Mouse (Mus musculus): ENCODE measurements around the gene Zbtb34. TPM values are rescaled to one million over a fixed set of nuclear protein-coding genes. Genes with fewer than 3 reads are reported as not detected.

The Zbtb34 gene
- polyA plus RNA-seq, 1 experiment from 2014 or later: 7.2 TPM

- no peaks in the 10 kb centered on the region for H3K27me3 ChIP-seq
- H3K27ac ChIP-seq: 0 out of 2 replicates have a peak overlapping the region, but pooled peaks have one; percentile 25
- no peak for ATAC-seq (ENCODE audit: low FRiP score)
- no peak overlapping the region for H3K4me3 ChIP-seq
- H3K9me3 ChIP-seq: no peaks in the 10 kb centered on the region
- no peak overlapping the region for H3K4me2 ChIP-seq
- peaks cover 9% of the 10 kb centered on the region for H3K4me1 ChIP-seq (replicated peaks)
- 62% methylated on average over 11 of the region's 11 CpGs for WGBS
- no peak overlapping the region for H3K9ac ChIP-seq
- no peaks in the 10 kb centered on the region; the same call in 1 of the 2 replicates for H3K36me3 ChIP-seq
These were observed 37.0 kb downstream of the Zbtb34 start for GRCm38 (mm10) chr2:33393951-33394635.

- peaks cover 9% of the 10 kb centered on the region for H3K4me1 ChIP-seq (replicated peaks)
- ATAC-seq (ENCODE audit: low FRiP score): no peak
- no peaks in the 10 kb centered on the region for H3K9me3 ChIP-seq
- no peak overlapping the region for H3K4me2 ChIP-seq
- no peaks in the 10 kb centered on the region; the same call in 1 of the 2 replicates for H3K36me3 ChIP-seq
- no peak overlapping the region for H3K9ac ChIP-seq
- H3K4me3 ChIP-seq: no peak overlapping the region
- no peaks in the 10 kb centered on the region for H3K27me3 ChIP-seq
- no peak overlapping the region for H3K27ac ChIP-seq
These were observed 38.1 kb downstream of the Zbtb34 start for GRCm38 (mm10) chr2:33393021-33393420.

- WGBS: 44% methylated on average over 14 of the region's 18 CpGs
- H3K4me1 ChIP-seq (replicated peaks): peaks cover 31% of the 10 kb centered on the region
These were observed 59.3 kb downstream of the Zbtb34 start for GRCm38 (mm10) chr2:33371648-33372408.

GRCm38 (mm10) chr2:33370777-33371647 lies 60.1 kb downstream of the Zbtb34 start, which contains the start of gene Ralgps1:
Ralgps1 (minus strand) TSS chr2:33371486.
- Histone ChIP-seq H3K4me3 (peak within 1 kb of the TSS; percentile 63), H3K4me2 (peak within 1 kb of the TSS; percentile 77), H3K9ac (peak within 1 kb of the TSS; percentile 83), H3K36me3 (peaks cover 17% of the 10 kb centered on the region), H3K9me3 (no peaks in the 10 kb centered on the region), H3K27ac (peak within 1 kb of the TSS; percentile 99), H3K4me1 (replicated peaks) (peaks cover 39% of the 10 kb centered on the region), H3K27me3 (no peaks in the 10 kb centered on the region)
- ATAC-seq (ENCODE audit: low FRiP score): peak; percentile 98
- WGBS: under 1% methylated on average over 45 of the region's 74 CpGs

More at GRCm38 (mm10) chr2:33371648-33372408, 59.3 kb downstream of the Zbtb34 start:
- H3K27ac ChIP-seq: peak overlapping the region; percentile 99
- peak overlapping the region; percentile 31 for H3K9ac ChIP-seq
- no peak for ATAC-seq (ENCODE audit: low FRiP score)
- H3K9me3 ChIP-seq: peaks cover 3% of the 10 kb centered on the region; the same call in 1 of the 2 replicates
- H3K4me3 ChIP-seq: 0 out of 2 replicates have a peak overlapping the region, but pooled peaks have one; percentile 63
- H3K36me3 ChIP-seq: peaks cover 16% of the 10 kb centered on the region
- peak overlapping the region; percentile 77 for H3K4me2 ChIP-seq
- no peaks in the 10 kb centered on the region for H3K27me3 ChIP-seq

GRCm38 (mm10) chr2:33370276-33370776 lies 60.8 kb downstream of the Zbtb34 start:
- no peaks in the 10 kb centered on the region for H3K9me3 ChIP-seq
- H3K4me1 ChIP-seq (replicated peaks): peaks cover 46% of the 10 kb centered on the region
- H3K27ac ChIP-seq: peak overlapping the region; percentile 99
- peak overlapping the region; percentile 77 for H3K4me2 ChIP-seq
- WGBS: 10% methylated on average over 12 of the region's 15 CpGs
- peaks cover 17% of the 10 kb centered on the region for H3K36me3 ChIP-seq
- peak; percentile 14; the same call in 1 of the 2 replicates for ATAC-seq (ENCODE audit: low FRiP score)
- H3K9ac ChIP-seq: peak overlapping the region; percentile 83
- H3K4me3 ChIP-seq: peak overlapping the region; percentile 63
- H3K27me3 ChIP-seq: no peaks in the 10 kb centered on the region

GRCm38 (mm10) chr2:33369453-33369852 lies 61.7 kb downstream of the Zbtb34 start:
- no peaks in the 10 kb centered on the region for H3K27me3 ChIP-seq
- H3K4me1 ChIP-seq (replicated peaks): peaks cover 51% of the 10 kb centered on the region
- H3K9me3 ChIP-seq: no peaks in the 10 kb centered on the region
- peaks cover 17% of the 10 kb centered on the region for H3K36me3 ChIP-seq
- H3K27ac ChIP-seq: no peak overlapping the region
- ATAC-seq (ENCODE audit: low FRiP score): no peak
- H3K4me3 ChIP-seq: no peak overlapping the region
- peak overlapping the region; percentile 77; the same call in 1 of the 2 replicates for H3K4me2 ChIP-seq
- no peak overlapping the region for H3K9ac ChIP-seq
- 69% methylated on average over 3 of the region's 3 CpGs for WGBS

GRCm38 (mm10) chr2:33368486-33368885 lies 62.6 kb downstream of the Zbtb34 start:
- Histone ChIP-seq H3K9ac (peak overlapping the region; percentile 49), H3K9me3 (no peaks in the 10 kb centered on the region), H3K4me2 (no peak overlapping the region), H3K27ac (no peak overlapping the region), H3K27me3 (no peaks in the 10 kb centered on the region), H3K4me3 (no peak overlapping the region), H3K4me1 (replicated peaks) (peaks cover 51% of the 10 kb centered on the region), H3K36me3 (peaks cover 20% of the 10 kb centered on the region)
- WGBS: 90% methylated on average over 1 of the region's 1 CpGs
- no peak for ATAC-seq (ENCODE audit: low FRiP score)

- H3K36me3 ChIP-seq: peaks cover 24% of the 10 kb centered on the region
- no peaks in the 10 kb centered on the region for H3K9me3 ChIP-seq
- ATAC-seq (ENCODE audit: low FRiP score): peak; percentile 58; the same call in 1 of the 2 replicates
- H3K27me3 ChIP-seq: no peaks in the 10 kb centered on the region
- H3K4me1 ChIP-seq (replicated peaks): peaks cover 59% of the 10 kb centered on the region
- no peak overlapping the region for H3K9ac ChIP-seq
- WGBS: 56% methylated on average over 9 of the region's 9 CpGs
- no peak overlapping the region for H3K4me2 ChIP-seq
- peak overlapping the region; percentile 53 for H3K27ac ChIP-seq
- no peak overlapping the region for H3K4me3 ChIP-seq
These were observed 65.2 kb downstream of the Zbtb34 start for GRCm38 (mm10) chr2:33365703-33366471.

- no peak overlapping the region for H3K27ac ChIP-seq
- H3K4me3 ChIP-seq: no peak overlapping the region
- H3K4me1 ChIP-seq (replicated peaks): peaks cover 60% of the 10 kb centered on the region
- no peak overlapping the region for H3K9ac ChIP-seq
- WGBS: 95% methylated on average over 4 of the region's 4 CpGs
- no peaks in the 10 kb centered on the region for H3K27me3 ChIP-seq
- H3K36me3 ChIP-seq: peaks cover 24% of the 10 kb centered on the region
- no peak for ATAC-seq (ENCODE audit: low FRiP score)
- H3K4me2 ChIP-seq: no peak overlapping the region
- no peaks in the 10 kb centered on the region for H3K9me3 ChIP-seq
These were observed 66.5 kb downstream of the Zbtb34 start for GRCm38 (mm10) chr2:33364656-33365055.

- H3K4me2 ChIP-seq: no peak overlapping the region
- no peaks in the 10 kb centered on the region for H3K27me3 ChIP-seq
- no peak overlapping the region for H3K4me3 ChIP-seq
- H3K27ac ChIP-seq: no peak overlapping the region
- H3K36me3 ChIP-seq: peaks cover 29% of the 10 kb centered on the region
- H3K9me3 ChIP-seq: no peaks in the 10 kb centered on the region
- ATAC-seq (ENCODE audit: low FRiP score): no peak
- no peak overlapping the region for H3K9ac ChIP-seq
- peaks cover 52% of the 10 kb centered on the region for H3K4me1 ChIP-seq (replicated peaks)
- WGBS: 91% methylated on average over 4 of the region's 4 CpGs
These were observed 67.2 kb downstream of the Zbtb34 start for GRCm38 (mm10) chr2:33363890-33364289.

GRCm38 (mm10) chr2:33361139-33361716 lies 69.9 kb downstream of the Zbtb34 start:
- Histone ChIP-seq H3K4me3 (no peak overlapping the region), H3K27me3 (no peaks in the 10 kb centered on the region), H3K4me1 (replicated peaks) (peaks cover 35% of the 10 kb centered on the region), H3K36me3 (peaks cover 19% of the 10 kb centered on the region), H3K9ac (no peak overlapping the region), H3K4me2 (no peak overlapping the region), H3K27ac (no peak overlapping the region), H3K9me3 (no peaks in the 10 kb centered on the region)
- ATAC-seq (ENCODE audit: low FRiP score): no peak
- WGBS: 73% methylated on average over 9 of the region's 9 CpGs
